Mouse (Mus musculus): ENCODE measurements around the gene Gde1. TPM values are rescaled to one million over a fixed set of nuclear protein-coding genes. Genes with fewer than 3 reads are reported as not detected.

The Gde1 gene
- polyA plus RNA-seq (2015; fragmentation: Nextera tagmentation; extraction: Ambion mirVana), result 40.9 and 43.1 TPM in 2 replicates

GRCm38 (mm10) chr7:118705101-118705961 is at the start of gene Gde1:
Gene Gde1 (minus strand): TSS chr7:118705778.
- H3K27me3 ChIP-seq, result no peaks in the 10 kb centered on the region
- WGBS (ENCODE audit: insufficient replicate concordance), result under 1% methylated on average over 66 of the region's 66 CpGs

GRCm38 (mm10) chr7:118751625-118752024 is 46.0 kb upstream of the Gde1 start:
- peak; percentile 80 for ATAC-seq (ENCODE audit: insufficient read depth)
- peaks cover 77% of the 10 kb centered on the region for H3K36me3 ChIP-seq (replicated peaks)
- no peaks in the 10 kb centered on the region for H3K27me3 ChIP-seq
- H3K27ac ChIP-seq (replicated peaks), result peak overlapping the region; percentile 65
- no peak overlapping the region for H3K9ac ChIP-seq
- H3K4me2 ChIP-seq, result peak overlapping the region; percentile 35
- no peaks in the 10 kb centered on the region for H3K9me3 ChIP-seq (replicated peaks)
- WGBS (ENCODE audit: insufficient replicate concordance), result 44% methylated on average over 7 of the region's 7 CpGs
- H3K4me3 ChIP-seq (replicated peaks), result no peak overlapping the region
- peaks cover 30% of the 10 kb centered on the region for H3K4me1 ChIP-seq (replicated peaks)

More at GRCm38 (mm10) chr7:118705101-118705961, at the start of gene Gde1:
- H3K4me1 ChIP-seq (replicated peaks), result peaks cover 53% of the 10 kb centered on the region
- no peaks in the 10 kb centered on the region for H3K9me3 ChIP-seq (replicated peaks)
- peak within 1 kb of the TSS; percentile 91 for H3K9ac ChIP-seq
- ATAC-seq (ENCODE audit: insufficient read depth), result peak; percentile 86
- peak within 1 kb of the TSS; percentile 92 for H3K27ac ChIP-seq (replicated peaks)
- H3K36me3 ChIP-seq (replicated peaks), result peaks cover 14% of the 10 kb centered on the region
- H3K4me3 ChIP-seq (replicated peaks), result peak within 1 kb of the TSS; percentile 94
- peak within 1 kb of the TSS; percentile 91 for H3K4me2 ChIP-seq

GRCm38 (mm10) chr7:118749706-118750105 is 44.1 kb upstream of the Gde1 start:
- H3K36me3 ChIP-seq (replicated peaks), result peaks cover 75% of the 10 kb centered on the region
- no peak overlapping the region for H3K27ac ChIP-seq (replicated peaks)
- H3K27me3 ChIP-seq, result no peaks in the 10 kb centered on the region
- 69% methylated on average over 8 of the region's 8 CpGs for WGBS (ENCODE audit: insufficient replicate concordance)
- peaks cover 18% of the 10 kb centered on the region for H3K4me1 ChIP-seq (replicated peaks)
- no peak overlapping the region for H3K4me3 ChIP-seq (replicated peaks)
- no peak overlapping the region for H3K9ac ChIP-seq
- ATAC-seq (ENCODE audit: insufficient read depth), result no peak
- no peak overlapping the region for H3K4me2 ChIP-seq
- no peaks in the 10 kb centered on the region for H3K9me3 ChIP-seq (replicated peaks)

- ATAC-seq (ENCODE audit: insufficient read depth), result no peak
- Histone ChIP-seq H3K9ac (no peak overlapping the region), H3K27me3 (no peaks in the 10 kb centered on the region), H3K4me2 (no peak overlapping the region), H3K9me3 (replicated peaks) (no peaks in the 10 kb centered on the region), H3K27ac (replicated peaks) (no peak overlapping the region), H3K4me3 (replicated peaks) (no peak overlapping the region), H3K4me1 (replicated peaks) (peaks cover 18% of the 10 kb centered on the region), H3K36me3 (replicated peaks) (peaks cover 71% of the 10 kb centered on the region)
- 78% methylated on average over 12 of the region's 12 CpGs for WGBS (ENCODE audit: insufficient replicate concordance)
These were observed 42.5 kb upstream of the Gde1 start for GRCm38 (mm10) chr7:118747891-118748672.

- no peak for ATAC-seq (ENCODE audit: insufficient read depth)
- H3K9ac ChIP-seq, result no peak overlapping the region
- WGBS (ENCODE audit: insufficient replicate concordance), result 79% methylated on average over 5 of the region's 5 CpGs
- no peak overlapping the region for H3K4me2 ChIP-seq
- no peak overlapping the region for H3K27ac ChIP-seq (replicated peaks)
- no peaks in the 10 kb centered on the region for H3K9me3 ChIP-seq (replicated peaks)
- H3K4me3 ChIP-seq (replicated peaks), result no peak overlapping the region
- peaks cover 24% of the 10 kb centered on the region for H3K4me1 ChIP-seq (replicated peaks)
- peaks cover 52% of the 10 kb centered on the region for H3K36me3 ChIP-seq (replicated peaks)
- no peaks in the 10 kb centered on the region for H3K27me3 ChIP-seq
These were observed 39.2 kb upstream of the Gde1 start for GRCm38 (mm10) chr7:118744766-118745165.

- peaks cover 27% of the 10 kb centered on the region for H3K36me3 ChIP-seq (replicated peaks)
- no peaks in the 10 kb centered on the region for H3K27me3 ChIP-seq
- no peak overlapping the region for H3K9ac ChIP-seq
- H3K4me2 ChIP-seq, result peak overlapping the region; percentile 85; the same call in 1 of the 2 replicates
- H3K9me3 ChIP-seq (replicated peaks), result no peaks in the 10 kb centered on the region
- no peak overlapping the region for H3K4me3 ChIP-seq (replicated peaks)
- WGBS (ENCODE audit: insufficient replicate concordance), result 39% methylated on average over 6 of the region's 6 CpGs
- no peak for ATAC-seq (ENCODE audit: insufficient read depth)
- no peak overlapping the region for H3K27ac ChIP-seq (replicated peaks)
- peaks cover 30% of the 10 kb centered on the region for H3K4me1 ChIP-seq (replicated peaks)
These were observed 36.7 kb upstream of the Gde1 start for GRCm38 (mm10) chr7:118742278-118742677.

GRCm38 (mm10) chr7:118740532-118741338 is 35.2 kb upstream of the Gde1 start:
- H3K36me3 ChIP-seq (replicated peaks), result peaks cover 15% of the 10 kb centered on the region
- H3K27me3 ChIP-seq, result no peaks in the 10 kb centered on the region
- H3K9me3 ChIP-seq (replicated peaks), result no peaks in the 10 kb centered on the region
- peak; percentile 95 for ATAC-seq (ENCODE audit: insufficient read depth)
- peak overlapping the region; percentile 85 for H3K4me2 ChIP-seq
- 1% methylated on average over 41 of the region's 41 CpGs for WGBS (ENCODE audit: insufficient replicate concordance)
- H3K4me3 ChIP-seq (replicated peaks), result peak overlapping the region; percentile 85
- peak overlapping the region; percentile 79 for H3K27ac ChIP-seq (replicated peaks)
- peaks cover 30% of the 10 kb centered on the region for H3K4me1 ChIP-seq (replicated peaks)
- H3K9ac ChIP-seq, result peak overlapping the region; percentile 72

GRCm38 (mm10) chr7:118739975-118740531 is 34.5 kb upstream of the Gde1 start, which contains the start of gene Vps35l:
Gene Vps35l (plus strand): TSS chr7:118740226.
- Histone ChIP-seq H3K9ac (peak within 1 kb of the TSS; percentile 72), H3K9me3 (replicated peaks) (no peaks in the 10 kb centered on the region), H3K27me3 (no peaks in the 10 kb centered on the region), H3K4me3 (replicated peaks) (peak within 1 kb of the TSS; percentile 85), H3K27ac (replicated peaks) (peak within 1 kb of the TSS; percentile 79), H3K4me1 (replicated peaks) (peaks cover 30% of the 10 kb centered on the region), H3K4me2 (peak within 1 kb of the TSS; percentile 85), H3K36me3 (replicated peaks) (peaks cover 17% of the 10 kb centered on the region)
- 2% methylated on average over 16 of the region's 16 CpGs for WGBS (ENCODE audit: insufficient replicate concordance)
- ATAC-seq (ENCODE audit: insufficient read depth), result peak; percentile 82

GRCm38 (mm10) chr7:118738730-118739129 is 33.2 kb upstream of the Gde1 start:
- Histone ChIP-seq H3K9ac (no peak overlapping the region), H3K27ac (replicated peaks) (no peak overlapping the region), H3K9me3 (replicated peaks) (no peaks in the 10 kb centered on the region), H3K36me3 (replicated peaks) (peaks cover 18% of the 10 kb centered on the region), H3K4me2 (no peak overlapping the region), H3K4me1 (replicated peaks) (peaks cover 30% of the 10 kb centered on the region), H3K27me3 (no peaks in the 10 kb centered on the region), H3K4me3 (replicated peaks) (no peak overlapping the region)
- no peak for ATAC-seq (ENCODE audit: insufficient read depth)
- 48% methylated on average over 1 of the region's 1 CpGs for WGBS (ENCODE audit: insufficient replicate concordance)

- Histone ChIP-seq H3K27ac (replicated peaks) (no peak overlapping the region), H3K36me3 (replicated peaks) (peaks cover 57% of the 10 kb centered on the region)
These were observed 27.6 kb upstream of the Gde1 start for GRCm38 (mm10) chr7:118733225-118733624.

More at GRCm38 (mm10) chr7:118733225-118733624, 27.6 kb upstream of the Gde1 start:
- Histone ChIP-seq H3K4me1 (replicated peaks) (no peaks in the 10 kb centered on the region), H3K9ac (no peak overlapping the region), H3K4me3 (replicated peaks) (no peak overlapping the region), H3K9me3 (replicated peaks) (no peaks in the 10 kb centered on the region), H3K4me2 (no peak overlapping the region), H3K27me3 (no peaks in the 10 kb centered on the region)
- WGBS (ENCODE audit: insufficient replicate concordance), result 86% methylated on average over 13 of the region's 13 CpGs
- ATAC-seq (ENCODE audit: insufficient read depth), result no peak

Measured in liver, embryonic 15.5 days (tissue).